Mouse (Mus musculus): ENCODE measurements at regions not wholly inside any gene's neighbourhood (a gene's known extent, or its start where the extent isn't known, plus 50 kb on each side); places are given as distances from the start of the nearest gene placed in this dataset.

DNA sequence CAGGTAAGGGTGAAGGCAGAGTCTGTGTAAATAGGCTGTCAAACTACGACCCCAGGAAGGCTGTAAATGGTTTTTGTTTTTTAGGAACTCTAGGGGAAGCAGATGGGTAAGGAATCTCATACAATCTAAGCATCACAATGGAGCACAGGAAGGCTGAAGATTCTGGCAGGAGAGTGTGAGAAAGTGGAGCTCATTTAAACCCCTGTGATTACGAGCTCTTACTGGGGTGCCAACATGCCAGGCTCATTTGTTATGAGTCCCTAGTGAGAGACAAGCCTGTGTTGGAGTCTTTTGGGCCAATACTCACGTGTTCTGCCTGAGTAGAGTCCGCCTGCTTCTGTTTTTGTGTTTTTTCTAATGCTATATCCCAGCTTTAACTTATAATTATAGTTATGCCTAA is 169.3 kb upstream of the Ankrd50 start:
- no peak for TF ChIP-seq CTCF (IDR thresholded peaks at IDR 0.05; ENCODE audit: low read depth, low read length)
- no peak for TF ChIP-seq POLR2A (IDR thresholded peaks at IDR 0.05; ENCODE audit: extremely low read depth, insufficient read depth, low read length)
- Histone ChIP-seq H3K27ac (replicated peaks; ENCODE audit: insufficient read depth, low read depth, low read length) (no peak overlapping the region), H3K27me3 (ENCODE audit: control insufficient read depth, insufficient read depth, low read length) (no peaks in the 10 kb centered on the region), H3K79me2 (ENCODE audit: control insufficient read depth, insufficient read depth, low read length) (no peaks in the 10 kb centered on the region), H3K36me3 (ENCODE audit: control insufficient read depth, insufficient read depth, low read length) (no peaks in the 10 kb centered on the region), H3K9ac (ENCODE audit: low read depth, low read length) (no peak overlapping the region), H3K4me3 (ENCODE audit: insufficient read depth, low read depth, low read length) (no peak overlapping the region), H3K4me1 (ENCODE audit: control insufficient read depth, insufficient read depth, low read length) (no peaks in the 10 kb centered on the region)
- WGBS = 63% methylated on average over 4 of the region's 4 CpGs
- DNase-seq (ENCODE audit: extremely low read depth, low read depth, low spot score) = no peak

DNA sequence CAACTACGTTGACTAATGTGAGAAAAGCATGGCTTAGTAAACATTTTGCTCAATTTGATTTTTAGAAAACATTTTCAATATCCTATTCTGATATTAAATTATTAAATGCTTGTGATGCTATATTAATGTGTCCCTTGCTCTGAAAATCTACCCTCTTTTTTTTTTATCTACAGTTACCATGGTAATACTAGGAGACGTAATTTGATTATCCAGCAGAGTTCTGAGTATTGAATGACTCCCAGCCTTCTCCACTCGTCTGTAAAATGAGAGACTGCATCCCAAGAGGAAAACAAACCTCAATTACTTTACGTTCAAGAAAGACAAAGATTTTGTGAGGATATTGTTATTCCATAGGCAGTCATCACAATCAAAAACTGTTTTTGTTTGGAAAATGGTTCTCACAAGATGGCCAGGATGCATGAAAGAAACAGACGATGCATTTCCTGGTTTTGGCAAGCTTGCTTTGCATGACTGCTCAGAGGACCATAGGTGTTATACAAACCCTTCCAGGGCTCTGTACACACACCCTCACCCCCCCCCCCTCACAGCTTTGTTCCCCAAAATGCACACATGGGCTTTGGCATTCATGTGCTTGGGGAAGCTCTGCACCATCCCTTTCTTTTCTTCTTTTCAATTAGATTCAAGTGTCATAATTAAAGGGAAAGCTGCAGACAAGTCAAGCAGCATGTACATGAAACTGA is 168.5 kb upstream of the Ankrd50 start:
- no peaks in the 10 kb centered on the region for H3K4me1 ChIP-seq (ENCODE audit: control insufficient read depth, insufficient read depth, low read length)
- no peaks in the 10 kb centered on the region for H3K27me3 ChIP-seq (ENCODE audit: control insufficient read depth, insufficient read depth, low read length)
- no peaks in the 10 kb centered on the region for H3K79me2 ChIP-seq (ENCODE audit: control insufficient read depth, insufficient read depth, low read length)
- H3K27ac ChIP-seq (replicated peaks; ENCODE audit: insufficient read depth, low read depth, low read length) = no peak overlapping the region
- 70% methylated on average over 5 of the region's 5 CpGs for WGBS
- no peaks in the 10 kb centered on the region for H3K36me3 ChIP-seq (ENCODE audit: control insufficient read depth, insufficient read depth, low read length)
- no peak overlapping the region for H3K9ac ChIP-seq (ENCODE audit: low read depth, low read length)
- no peak overlapping the region for H3K4me3 ChIP-seq (ENCODE audit: insufficient read depth, low read depth, low read length)
- TF ChIP-seq POLR2A (IDR thresholded peaks at IDR 0.05; ENCODE audit: extremely low read depth, insufficient read depth, low read length) = no peak
- TF ChIP-seq CTCF (IDR thresholded peaks at IDR 0.05; ENCODE audit: low read depth, low read length) = no peak
- no peak for DNase-seq (ENCODE audit: extremely low read depth, low read depth, low spot score)

DNA sequence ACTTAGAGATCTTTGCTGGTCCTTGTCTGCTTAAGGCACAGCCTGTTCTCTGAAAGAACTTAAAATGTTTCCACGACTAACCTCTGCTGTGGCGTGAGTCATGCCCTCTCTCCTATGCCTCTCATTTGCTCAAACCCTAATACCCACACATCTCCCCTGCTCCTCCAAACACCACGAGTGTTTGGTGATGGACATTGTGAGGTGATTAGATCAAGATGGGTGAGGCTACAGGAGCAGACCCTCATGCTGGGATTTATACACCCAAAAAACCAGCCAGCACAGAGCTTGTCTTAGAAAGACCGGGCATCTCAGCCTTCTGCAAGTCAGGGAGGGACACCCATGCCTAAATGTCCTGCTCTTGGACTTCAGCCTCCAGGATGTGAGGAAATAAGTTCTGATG is 165.5 kb upstream of the Ankrd50 start:
- no peak overlapping the region for H3K4me3 ChIP-seq (ENCODE audit: insufficient read depth, low read depth, low read length)
- TF ChIP-seq POLR2A (IDR thresholded peaks at IDR 0.05; ENCODE audit: extremely low read depth, insufficient read depth, low read length) (no peak), CTCF (IDR thresholded peaks at IDR 0.05; ENCODE audit: low read depth, low read length) (no peak)
- no peak for DNase-seq (ENCODE audit: extremely low read depth, low read depth, low spot score)
- no peaks in the 10 kb centered on the region for H3K4me1 ChIP-seq (ENCODE audit: control insufficient read depth, insufficient read depth, low read length)
- H3K27me3 ChIP-seq (ENCODE audit: control insufficient read depth, insufficient read depth, low read length) = no peaks in the 10 kb centered on the region
- no peak overlapping the region for H3K9ac ChIP-seq (ENCODE audit: low read depth, low read length)
- no peak overlapping the region for H3K27ac ChIP-seq (replicated peaks; ENCODE audit: insufficient read depth, low read depth, low read length)
- no peaks in the 10 kb centered on the region for H3K36me3 ChIP-seq (ENCODE audit: control insufficient read depth, insufficient read depth, low read length)
- H3K79me2 ChIP-seq (ENCODE audit: control insufficient read depth, insufficient read depth, low read length) = no peaks in the 10 kb centered on the region
- 78% methylated on average over 4 of the region's 4 CpGs for WGBS

DNA sequence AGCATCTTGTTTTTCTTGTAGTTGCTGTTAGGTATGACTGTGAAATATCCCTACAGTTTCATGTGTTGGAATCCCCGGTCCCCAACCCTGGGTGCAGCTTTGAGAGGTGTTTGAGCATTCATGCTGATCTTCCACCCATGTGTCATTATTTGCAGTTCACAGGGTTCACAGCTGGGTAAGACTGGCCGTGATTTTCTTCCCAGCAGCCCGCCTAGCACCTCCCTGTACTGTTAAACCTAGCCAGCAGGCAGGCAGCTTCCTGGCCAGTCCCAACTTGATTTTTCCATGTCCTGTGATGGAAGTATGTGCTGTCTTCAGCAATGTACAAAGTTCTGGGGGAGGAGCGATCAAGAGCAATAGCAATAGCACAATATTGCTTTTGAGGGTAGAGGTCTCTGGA is 164.0 kb upstream of the Ankrd50 start:
- WGBS = 52% methylated on average over 4 of the region's 4 CpGs
- Histone ChIP-seq H3K79me2 (ENCODE audit: control insufficient read depth, insufficient read depth, low read length) (no peaks in the 10 kb centered on the region), H3K4me1 (ENCODE audit: control insufficient read depth, insufficient read depth, low read length) (no peaks in the 10 kb centered on the region), H3K4me3 (ENCODE audit: insufficient read depth, low read depth, low read length) (no peak overlapping the region), H3K27ac (replicated peaks; ENCODE audit: insufficient read depth, low read depth, low read length) (no peak overlapping the region), H3K36me3 (ENCODE audit: control insufficient read depth, insufficient read depth, low read length) (no peaks in the 10 kb centered on the region), H3K27me3 (ENCODE audit: control insufficient read depth, insufficient read depth, low read length) (no peaks in the 10 kb centered on the region), H3K9ac (ENCODE audit: low read depth, low read length) (no peak overlapping the region)
- no peak for TF ChIP-seq POLR2A (IDR thresholded peaks at IDR 0.05; ENCODE audit: extremely low read depth, insufficient read depth, low read length)
- no peak for TF ChIP-seq CTCF (IDR thresholded peaks at IDR 0.05; ENCODE audit: low read depth, low read length)
- DNase-seq (ENCODE audit: extremely low read depth, low read depth, low spot score) = no peak

DNA sequence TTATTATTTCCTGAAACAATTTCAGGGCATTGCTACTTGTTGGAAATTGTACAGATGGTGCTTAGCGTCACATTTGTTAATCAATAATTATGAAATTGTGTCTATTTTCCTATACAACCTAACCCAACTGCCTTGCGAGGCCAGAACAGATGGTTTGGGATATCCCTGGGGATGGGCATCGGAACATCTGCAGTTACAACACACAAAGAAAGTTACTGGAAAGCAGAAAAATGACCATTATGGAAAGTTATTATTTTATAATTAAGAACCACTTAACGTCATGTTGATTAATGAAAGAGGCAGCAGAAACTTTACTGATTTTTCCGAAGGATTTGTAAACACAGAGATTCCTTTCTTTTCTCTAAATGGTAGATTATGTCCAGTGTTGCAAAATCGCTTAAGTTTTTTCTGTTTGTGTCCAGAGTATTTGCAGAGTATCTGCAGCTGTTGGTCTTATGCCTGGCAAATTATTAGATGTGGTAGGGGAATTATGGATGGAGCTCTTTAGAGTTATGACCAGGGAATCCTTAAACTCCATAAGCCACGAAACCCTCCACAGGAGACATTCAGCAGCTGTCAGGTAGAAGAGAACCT is 163.2 kb upstream of the Ankrd50 start:
- H3K27ac ChIP-seq (replicated peaks; ENCODE audit: insufficient read depth, low read depth, low read length) = no peak overlapping the region
- no peak for TF ChIP-seq CTCF (IDR thresholded peaks at IDR 0.05; ENCODE audit: low read depth, low read length)
- no peak for TF ChIP-seq POLR2A (IDR thresholded peaks at IDR 0.05; ENCODE audit: extremely low read depth, insufficient read depth, low read length)
- H3K4me3 ChIP-seq (ENCODE audit: insufficient read depth, low read depth, low read length) = no peak overlapping the region
- DNase-seq (ENCODE audit: extremely low read depth, low read depth, low spot score) = no peak
- no peak overlapping the region for H3K9ac ChIP-seq (ENCODE audit: low read depth, low read length)
- no peaks in the 10 kb centered on the region for H3K79me2 ChIP-seq (ENCODE audit: control insufficient read depth, insufficient read depth, low read length)
- no peaks in the 10 kb centered on the region for H3K27me3 ChIP-seq (ENCODE audit: control insufficient read depth, insufficient read depth, low read length)
- H3K36me3 ChIP-seq (ENCODE audit: control insufficient read depth, insufficient read depth, low read length) = no peaks in the 10 kb centered on the region
- 83% methylated on average over 7 of the region's 7 CpGs for WGBS
- no peaks in the 10 kb centered on the region for H3K4me1 ChIP-seq (ENCODE audit: control insufficient read depth, insufficient read depth, low read length)

DNA sequence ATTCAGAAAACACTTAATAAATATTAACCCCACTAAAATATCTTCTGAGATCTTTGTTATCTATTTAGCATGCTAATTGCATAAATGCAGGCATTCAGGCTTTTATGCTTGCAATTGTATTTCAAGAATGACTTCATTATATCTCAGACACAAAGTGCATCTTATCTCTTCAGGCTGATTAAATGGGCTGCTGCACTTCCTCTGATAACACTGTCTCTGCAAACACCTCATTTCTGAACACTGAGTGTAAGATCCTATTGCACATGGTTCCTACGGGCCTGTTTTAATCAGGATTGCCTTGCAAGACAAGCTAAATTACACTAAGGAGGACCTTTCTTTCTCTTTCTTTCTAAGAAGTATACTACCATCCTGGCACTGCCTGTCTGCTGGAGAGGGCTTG is 157.1 kb upstream of the Ankrd50 start:
- no peaks in the 10 kb centered on the region for H3K36me3 ChIP-seq (ENCODE audit: control insufficient read depth, insufficient read depth, low read length)
- TF ChIP-seq POLR2A (IDR thresholded peaks at IDR 0.05; ENCODE audit: extremely low read depth, insufficient read depth, low read length) (no peak), CTCF (IDR thresholded peaks at IDR 0.05; ENCODE audit: low read depth, low read length) (no peak)
- 36% methylated on average over 1 of the region's 1 CpGs for WGBS
- no peaks in the 10 kb centered on the region for H3K79me2 ChIP-seq (ENCODE audit: control insufficient read depth, insufficient read depth, low read length)
- no peak overlapping the region for H3K27ac ChIP-seq (replicated peaks; ENCODE audit: insufficient read depth, low read depth, low read length)
- no peak overlapping the region for H3K9ac ChIP-seq (ENCODE audit: low read depth, low read length)
- no peak for DNase-seq (ENCODE audit: extremely low read depth, low read depth, low spot score)
- no peak overlapping the region for H3K4me3 ChIP-seq (ENCODE audit: insufficient read depth, low read depth, low read length)
- no peaks in the 10 kb centered on the region for H3K4me1 ChIP-seq (ENCODE audit: control insufficient read depth, insufficient read depth, low read length)
- H3K27me3 ChIP-seq (ENCODE audit: control insufficient read depth, insufficient read depth, low read length) = no peaks in the 10 kb centered on the region

Measured in liver, adult 2 months (tissue).